ENCODE assay signal across 13 mouse cellular contexts in genomic region chr8:72008134-72008641, GRCm38 (mm10). TPM values are rescaled to one million over a fixed set of nuclear protein-coding genes. Genes with fewer than 3 reads are reported as not detected.
DNase-seq lines count a peak whose midpoint lies in the region; ATAC-seq and TF ChIP-seq lines count a peak whose summit lies in the region.
"Had no signal": no experiment of that assay in that cellular context is flagged by ENCODE, and none has a peak within 500 bp of the region (broad histone marks: within the 10 kb centered on the region; RNA-seq: fewer than 3 reads in every experiment).

No protein-coding gene starts in this region.

- H3K4me3 ChIP-seq in kidney, embryonic 16.5 days (ENCODE audit: low read length), result no peak overlapping the region
- H3K4me3 ChIP-seq in CH12.LX (replicated peaks in 1 of 3; ENCODE audit: low read depth in 2 of 3, low read length in 2 of 3, poor library complexity in 1 of 3), result peak overlapping the region in 2 of 3 experiments; percentile 47 to 50
- H3K4me3 ChIP-seq in hindbrain, postnatal 0 days (ENCODE audit: low read length), result no peak overlapping the region
- H3K4me3 ChIP-seq: embryonic facial prominence, embryonic 12.5 days; hindbrain, embryonic 15.5 days; midbrain, embryonic 15.5 days had no signal

- TF ChIP-seq POLR2A in CH12.LX (IDR thresholded peaks at IDR 0.05; ENCODE audit: low read depth, low read length), result no peak

- H3K36me3 ChIP-seq in kidney, embryonic 16.5 days (ENCODE audit: insufficient read depth, low read length), result no peaks in the 10 kb centered on the region
- peaks cover 0 to 14% of the 10 kb centered on the region in 2 experiments for H3K36me3 ChIP-seq in CH12.LX (replicated peaks in 1 of 2; ENCODE audit: control insufficient read depth in 1 of 2, insufficient read depth in 1 of 2, low read length in 1 of 2)
- H3K36me3 ChIP-seq in hindbrain, postnatal 0 days (ENCODE audit: insufficient read depth, low read length), result no peaks in the 10 kb centered on the region
- H3K36me3 ChIP-seq: embryonic facial prominence, embryonic 12.5 days; hindbrain, embryonic 15.5 days; midbrain, embryonic 15.5 days had no signal

- no peak for TF ChIP-seq RAD21 in CH12.LX (IDR thresholded peaks at IDR 0.05; ENCODE audit: low read depth, low read length)

- DNase-seq in kidney, adult 9 months, result peak; percentile 23
- peak; percentile 82 for DNase-seq in CH12.LX (ENCODE audit: extremely low read depth)
- DNase-seq in brain, adult 2 months (ENCODE audit: low read depth, low spot score), result peak; percentile 10
- no peak for DNase-seq in right cerebral cortex, postnatal 36 days (ENCODE audit: low spot score in 2 of 2)
- DNase-seq in left cerebral cortex, adult 11 months (ENCODE audit: low spot score), result no peak
- DNase-seq in hindbrain, postnatal 0 days (ENCODE audit: low spot score), result no peak
- DNase-seq: left cerebral cortex, postnatal 4 days had no signal

- dilution Hi-C loops in CH12.LX (cut with MboI; ENCODE audit: extremely low pct_ligation_motif_present, extremely low pct_unique_long_range_greater_than_20kb, low sequenced_read_pairs), result no loop called here

- no peak overlapping the region for H3K4me2 ChIP-seq in kidney, embryonic 16.5 days (replicated peaks; ENCODE audit: low read depth, low read length)
- H3K4me2 ChIP-seq in CH12.LX (ENCODE audit: insufficient read depth, low read depth, poor library complexity, severe bottlenecking), result peak overlapping the region; percentile 44
- no peak overlapping the region for H3K4me2 ChIP-seq in hindbrain, postnatal 0 days (ENCODE audit: low read depth, low read length)
- H3K4me2 ChIP-seq: embryonic facial prominence, embryonic 12.5 days; hindbrain, embryonic 15.5 days; midbrain, embryonic 15.5 days had no signal

- H3K9me3 ChIP-seq in kidney, embryonic 16.5 days (ENCODE audit: low read length), result no peaks in the 10 kb centered on the region
- no peaks in the 10 kb centered on the region for H3K9me3 ChIP-seq in CH12.LX (replicated peaks; ENCODE audit: low read length)
- H3K9me3 ChIP-seq in hindbrain, postnatal 0 days (ENCODE audit: low read length), result no peaks in the 10 kb centered on the region
- H3K9me3 ChIP-seq: embryonic facial prominence, embryonic 12.5 days; hindbrain, embryonic 15.5 days; midbrain, embryonic 15.5 days had no signal

- no peak for ATAC-seq in kidney, embryonic 16.5 days (ENCODE audit: low FRiP score, low TSS enrichment)
- peak; percentile 78 for ATAC-seq in megakaryocyte, adult 5-6 weeks (ENCODE audit: poor library complexity, severe bottlenecking)
- ATAC-seq in hindbrain, postnatal 0 days, result no peak
- ATAC-seq: midbrain, embryonic 15.5 days had no signal

- TF ChIP-seq EP300 in CH12.LX (IDR thresholded peaks at IDR 0.05; ENCODE audit: low read length), result peak; percentile 94

- in situ Hi-C loops in CH12.LX (cut with MboI; ENCODE audit: low pct_ligation_motif_present, low pct_unique_long_range_greater_than_20kb, low sequenced_read_pairs), result loop anchor here (25.0 kb wide), 1 partner anchor 871 kb away; no protein-coding TSS in a partner anchor

- H3K79me2 ChIP-seq in CH12.LX (replicated peaks; ENCODE audit: control insufficient read depth, extremely low read depth, insufficient read depth, poor library complexity, severe bottlenecking), result no peaks in the 10 kb centered on the region

- H3K4me1 ChIP-seq in kidney, embryonic 16.5 days (ENCODE audit: insufficient read depth, low read length), result no peaks in the 10 kb centered on the region
- peaks cover 13 to 44% of the 10 kb centered on the region in 2 experiments for H3K4me1 ChIP-seq in CH12.LX (ENCODE audit: control insufficient read depth in 1 of 2, insufficient read depth in 2 of 2)
- no peaks in the 10 kb centered on the region for H3K4me1 ChIP-seq in hindbrain, postnatal 0 days (ENCODE audit: insufficient read depth, low read length)
- H3K4me1 ChIP-seq: embryonic facial prominence, embryonic 12.5 days; hindbrain, embryonic 15.5 days; midbrain, embryonic 15.5 days had no signal

- no peak overlapping the region for H3K9ac ChIP-seq in kidney, embryonic 16.5 days (replicated peaks; ENCODE audit: low read length)
- H3K9ac ChIP-seq in CH12.LX (ENCODE audit: insufficient read depth, low read depth), result no peak overlapping the region
- no peak overlapping the region for H3K9ac ChIP-seq in hindbrain, postnatal 0 days (replicated peaks; ENCODE audit: low read length)
- H3K9ac ChIP-seq: embryonic facial prominence, embryonic 12.5 days; hindbrain, embryonic 15.5 days; midbrain, embryonic 15.5 days had no signal

- H3K27ac ChIP-seq in kidney, embryonic 16.5 days (ENCODE audit: low read length), result no peak overlapping the region
- no peak overlapping the region for H3K27ac ChIP-seq in CH12.LX (ENCODE audit: insufficient read depth, low read depth)
- no peak overlapping the region for H3K27ac ChIP-seq in hindbrain, postnatal 0 days
- H3K27ac ChIP-seq: embryonic facial prominence, embryonic 12.5 days; hindbrain, embryonic 15.5 days; midbrain, embryonic 15.5 days had no signal

- no peak for TF ChIP-seq CTCF in CH12.LX (conservative IDR thresholded peaks at IDR 0.05 in 1 of 2, IDR thresholded peaks at IDR 0.05 in 1 of 2; ENCODE audit: low read depth in 2 of 2, low read length in 2 of 2)
- no peak for TF ChIP-seq CTCF in hindbrain, postnatal 0 days (IDR thresholded peaks at IDR 0.05; ENCODE audit: low read depth)

- no peaks in the 10 kb centered on the region for H3K27me3 ChIP-seq in kidney, embryonic 16.5 days (ENCODE audit: insufficient read depth, low read length)
- H3K27me3 ChIP-seq in CH12.LX (replicated peaks), result no peaks in the 10 kb centered on the region
- H3K27me3 ChIP-seq in hindbrain, postnatal 0 days (ENCODE audit: insufficient read depth, low read length), result no peaks in the 10 kb centered on the region
- H3K27me3 ChIP-seq: embryonic facial prominence, embryonic 12.5 days; hindbrain, embryonic 15.5 days; midbrain, embryonic 15.5 days had no signal

- 51% methylated on average over 3 of the region's 3 CpGs for WGBS in kidney, embryonic 16.5 days
- WGBS in hindbrain, postnatal 0 days, result 68% methylated on average over 3 of the region's 3 CpGs

TF ChIP-seq in CH12.LX, 34 proteins besides CTCF, POLR2A, EP300 and RAD21:
- peak; percentile 57 for TF ChIP-seq JUN (IDR thresholded peaks at IDR 0.05; ENCODE audit: insufficient read depth, low read depth, low read length)
- peak; percentile 44; the same call in 1 of the 2 replicates for TF ChIP-seq BHLHE40 (IDR thresholded peaks at IDR 0.05; ENCODE audit: low read depth, low read length)
- TF ChIP-seq MYC (IDR thresholded peaks at IDR 0.05; ENCODE audit: low read depth, low read length), result peak; percentile 45; the same call in 1 of the 2 replicates
- no peak for TF ChIP-seq TBP (conservative IDR thresholded peaks at IDR 0.05; ENCODE audit: low read depth, low read length)
- no peak for TF ChIP-seq E2F4 (IDR thresholded peaks at IDR 0.05; ENCODE audit: insufficient replicate concordance, low read depth, low read length)
- no peak for TF ChIP-seq GABPA (IDR thresholded peaks at IDR 0.05; ENCODE audit: insufficient replicate concordance, low read depth, low read length)
- peak; percentile 93 for TF ChIP-seq IRF4 (IDR thresholded peaks at IDR 0.05; ENCODE audit: low read depth, low read length)
- TF ChIP-seq SMC3 (IDR thresholded peaks at IDR 0.05; ENCODE audit: low read depth, low read length), result no peak; the same call in 1 of the 2 replicates
- 0 out of 2 replicates have a peak, but pooled peaks have one; percentile 29 for TF ChIP-seq SIN3A (IDR thresholded peaks at IDR 0.05; ENCODE audit: low read length)
- TF ChIP-seq ETS1 (conservative IDR thresholded peaks at IDR 0.05; ENCODE audit: low read depth, low read length), result no peak
- no peak for TF ChIP-seq ELF1 (IDR thresholded peaks at IDR 0.05; ENCODE audit: low read depth, low read length)
- TF ChIP-seq NRF1 (IDR thresholded peaks at IDR 0.05; ENCODE audit: low read depth, low read length), result no peak
- no peak for TF ChIP-seq ZMIZ1 (IDR thresholded peaks at IDR 0.05; ENCODE audit: low read depth, low read length)
- TF ChIP-seq MEF2A (IDR thresholded peaks at IDR 0.05; ENCODE audit: borderline replicate concordance, low read depth, low read length), result peak; percentile 70; the same call in 1 of the 2 replicates
- TF ChIP-seq RCOR1 (conservative IDR thresholded peaks at IDR 0.05; ENCODE audit: low read depth, low read length), result peak; percentile 68; the same call in 1 of the 2 replicates
- peak; percentile 90 for TF ChIP-seq CHD2 (IDR thresholded peaks at IDR 0.05; ENCODE audit: low read length)
- TF ChIP-seq MXI1 (IDR thresholded peaks at IDR 0.05; ENCODE audit: low read depth, low read length), result peak; percentile 53
- peak; percentile 67; the same call in 1 of the 2 replicates for TF ChIP-seq MAX (IDR thresholded peaks at IDR 0.05; ENCODE audit: low read length)

RNA-seq across cellular contexts. Expression of gene Cyp4f18, which starts 1.2 kb away (rescaled TPM):
- polyA plus RNA-seq in kidney, embryonic 16.5 days (2015; fragmentation: Nextera tagmentation; extraction: Ambion mirVana), result 1.8 and 1.9 TPM in 2 replicates
- total RNA-seq in CH12.LX (2012; rRNA removed) (12.7 and 13.5 TPM in 2 replicates), CH12.LX (2014; rRNA removed) (37.4 and 38.3 TPM in 2 replicates)
- polyA plus RNA-seq in CH12.LX (2012; ENCODE audit: insufficient read length, low read depth), result 31.7 and 34.8 TPM in 2 replicates
- 107 and 114 TPM in 2 replicates for total RNA-seq in megakaryocyte, adult 5-6 weeks (2015)
- total RNA-seq in megakaryocyte, adult 5-6 weeks (2017), result 65.9 and 74.6 TPM in 2 replicates
- not detected in 2 replicates for total RNA-seq in hindbrain, postnatal 0 days (2014; rRNA removed)
- 0.46 and 0.78 TPM in 2 replicates for polyA plus RNA-seq in hindbrain, postnatal 0 days (2015; fragmentation: Nextera tagmentation; extraction: Ambion mirVana)

RNA-seq across cellular contexts. Expression of gene Olfr372, which starts 32.8 kb away (rescaled TPM):
- not detected in 2 replicates for polyA plus RNA-seq in kidney, embryonic 16.5 days (2015; fragmentation: Nextera tagmentation; extraction: Ambion mirVana)
- total RNA-seq in CH12.LX (2012; rRNA removed) (not detected in 2 replicates), CH12.LX (2014; rRNA removed) (not detected in 2 replicates)
- not detected in 2 replicates for polyA plus RNA-seq in CH12.LX (2012; ENCODE audit: insufficient read length, low read depth)
- total RNA-seq in megakaryocyte, adult 5-6 weeks (2015), result not detected in 2 replicates
- 0.18 and 0.37 TPM in 2 replicates for total RNA-seq in megakaryocyte, adult 5-6 weeks (2017)
- total RNA-seq in hindbrain, postnatal 0 days (2014; rRNA removed), result not detected in 2 replicates
- not detected in 2 replicates for polyA plus RNA-seq in hindbrain, postnatal 0 days (2015; fragmentation: Nextera tagmentation; extraction: Ambion mirVana)
- total RNA-seq: left cerebral cortex, postnatal 4 days had no signal
- polyA plus RNA-seq: embryonic facial prominence, embryonic 12.5 days; midbrain, embryonic 15.5 days; urinary bladder, adult 2 months had no signal

RNA-seq across cellular contexts. Expression of gene Zfp961, which starts 57.4 kb away (rescaled TPM):
- polyA plus RNA-seq in kidney, embryonic 16.5 days (2015; fragmentation: Nextera tagmentation; extraction: Ambion mirVana), result 26.7 and 30.8 TPM in 2 replicates
- total RNA-seq in CH12.LX (2012; rRNA removed), result 5.9 and 7.6 TPM in 2 replicates
- total RNA-seq in CH12.LX (2014; rRNA removed), result 21.4 and 25.8 TPM in 2 replicates
- polyA plus RNA-seq in CH12.LX (2012; ENCODE audit: insufficient read length, low read depth), result 13.5 and 14.9 TPM in 2 replicates
- total RNA-seq in megakaryocyte, adult 5-6 weeks (2015), result 31.4 and 34.4 TPM in 2 replicates
- total RNA-seq in megakaryocyte, adult 5-6 weeks (2017), result 23.1 and 25.4 TPM in 2 replicates
- 23.8 and 24.8 TPM in 2 replicates for total RNA-seq in hindbrain, postnatal 0 days (2014; rRNA removed)
- 11.0 and 14.6 TPM in 2 replicates for polyA plus RNA-seq in hindbrain, postnatal 0 days (2015; fragmentation: Nextera tagmentation; extraction: Ambion mirVana)

Comparison
In these comparisons a context has a peak if more than half of its experiments do, and no peak if none do; other contexts are left out.
1. DNase-seq: peak in kidney, adult 9 months (single experiment), CH12.LX (single experiment) and brain, adult 2 months (single experiment); none in right cerebral cortex, postnatal 36 days (0 of 2), left cerebral cortex, adult 11 months (single experiment) and hindbrain, postnatal 0 days (single experiment).
2. H3K4me3 ChIP-seq: peak in CH12.LX (2 of 3); none in kidney, embryonic 16.5 days (single experiment) and hindbrain, postnatal 0 days (single experiment).
3. RNA of gene Cyp4f18, which starts 1.2 kb away (total RNA-seq): 65.9 to 114 TPM in megakaryocyte, adult 5-6 weeks and 12.7 to 38.3 TPM in CH12.LX; not detected in hindbrain, postnatal 0 days; every median in the first group is over 10 times any median in the second.